Mouse (Mus musculus): ENCODE data around the gene Nkd1. TPM values are rescaled to one million over a fixed set of nuclear protein-coding genes. Genes with fewer than 3 reads are reported as not detected.

Gene Nkd1
- polyA plus RNA-seq, 1 experiment from 2014 or later, result 46.4 TPM

- H3K4me2 ChIP-seq (ENCODE audit: low read depth, low read length), result peak overlapping the region; percentile 14; the same call in 1 of the 2 replicates
- WGBS, result 22% methylated on average over 5 of the region's 5 CpGs
- 0 out of 2 replicates have a peak overlapping the region, but pooled peaks have one; percentile 15 for H3K9ac ChIP-seq (ENCODE audit: low read depth, low read length)
- 0 out of 2 replicates have a peak, but pooled peaks cover 4% of the 10 kb centered on the region for H3K27me3 ChIP-seq (replicated peaks; ENCODE audit: control insufficient read depth, insufficient read depth, low read length)
- H3K27ac ChIP-seq (replicated peaks; ENCODE audit: low read depth, low read length), result no peak overlapping the region
- H3K36me3 ChIP-seq (ENCODE audit: control insufficient read depth, insufficient read depth, low read length), result peaks cover 38% of the 10 kb centered on the region
- peak; percentile 55 for DNase-seq (ENCODE audit: low spot score)
- no peak overlapping the region for H3K4me3 ChIP-seq (ENCODE audit: low read depth, low read length)
- peaks cover 48% of the 10 kb centered on the region for H3K4me1 ChIP-seq (ENCODE audit: control insufficient read depth, insufficient read depth, low read length)
- no peaks in the 10 kb centered on the region for H3K9me3 ChIP-seq (ENCODE audit: control insufficient read depth, low read length)
- no peak for ATAC-seq (ENCODE audit: low read depth)
Observed at GRCm38 (mm10) chr8:88526296-88526695, 5.1 kb downstream of the Nkd1 start.

DNA sequence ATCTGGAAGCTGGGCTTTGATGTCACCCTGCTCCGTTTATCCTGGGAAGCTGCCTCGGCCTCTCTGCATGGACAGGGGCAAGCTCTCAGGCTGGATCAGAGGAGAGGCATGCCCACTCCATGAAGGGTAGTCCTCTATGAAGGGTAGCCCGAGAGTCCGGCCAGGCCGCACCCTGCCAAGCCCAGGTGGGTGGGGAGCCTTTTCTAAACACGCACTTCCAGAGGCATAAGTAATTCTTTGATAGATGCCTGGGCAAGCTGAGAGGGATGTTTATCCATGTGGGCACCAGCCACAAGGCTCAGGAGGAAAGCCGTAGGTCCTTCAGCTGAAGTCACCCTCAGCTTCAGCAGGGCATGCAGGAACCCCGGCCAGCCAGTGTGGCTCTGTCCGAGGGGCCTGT lies 7.0 kb downstream of the Nkd1 start:
- Histone ChIP-seq H3K9ac (ENCODE audit: low read depth, low read length) (no peak overlapping the region; the same call in 1 of the 2 replicates), H3K4me2 (ENCODE audit: low read depth, low read length) (no peak overlapping the region), H3K4me1 (ENCODE audit: control insufficient read depth, insufficient read depth, low read length) (peaks cover 39% of the 10 kb centered on the region), H3K27ac (replicated peaks; ENCODE audit: low read depth, low read length) (no peak overlapping the region), H3K27me3 (replicated peaks; ENCODE audit: control insufficient read depth, insufficient read depth, low read length) (no peaks in the 10 kb centered on the region), H3K36me3 (ENCODE audit: control insufficient read depth, insufficient read depth, low read length) (peaks cover 38% of the 10 kb centered on the region), H3K9me3 (ENCODE audit: control insufficient read depth, low read length) (no peaks in the 10 kb centered on the region), H3K4me3 (ENCODE audit: low read depth, low read length) (no peak overlapping the region)
- 78% methylated on average over 9 of the region's 9 CpGs for WGBS
- DNase-seq (ENCODE audit: low spot score) (no peak), ATAC-seq (ENCODE audit: low read depth) (no peak)

GRCm38 (mm10) chr8:88529798-88530197 lies 8.6 kb downstream of the Nkd1 start:
- peaks cover 23% of the 10 kb centered on the region for H3K4me1 ChIP-seq (ENCODE audit: control insufficient read depth, insufficient read depth, low read length)

DNA sequence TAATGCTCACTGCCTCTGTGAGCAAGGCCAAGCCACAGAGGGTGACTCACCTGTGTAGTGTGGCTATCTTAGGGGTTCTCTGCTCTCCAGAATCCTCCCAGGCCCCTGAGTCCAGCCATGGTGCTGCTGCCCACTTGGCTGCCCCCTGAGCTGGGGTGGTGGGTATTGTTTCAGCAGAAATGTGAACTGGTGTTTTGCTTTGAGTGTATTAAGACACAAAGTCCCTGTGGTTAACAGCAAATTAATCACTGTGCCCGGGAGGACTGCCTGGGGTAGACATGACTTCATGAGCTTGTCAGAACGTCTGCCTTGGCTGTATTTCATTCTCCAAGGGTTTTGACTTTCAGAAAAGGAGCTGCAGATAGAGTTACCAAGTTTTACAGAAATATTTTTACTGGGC lies 15.9 kb downstream of the Nkd1 start:
- Histone ChIP-seq H3K36me3 (ENCODE audit: control insufficient read depth, insufficient read depth, low read length) (0 out of 2 replicates have a peak, but pooled peaks cover 29% of the 10 kb centered on the region), H3K4me3 (ENCODE audit: low read depth, low read length) (no peak overlapping the region), H3K9ac (ENCODE audit: low read depth, low read length) (no peak overlapping the region), H3K27ac (replicated peaks; ENCODE audit: low read depth, low read length) (peak overlapping the region; percentile 65), H3K9me3 (ENCODE audit: control insufficient read depth, low read length) (no peaks in the 10 kb centered on the region), H3K4me1 (ENCODE audit: control insufficient read depth, insufficient read depth, low read length) (peaks cover 23% of the 10 kb centered on the region; the same call in 1 of the 2 replicates), H3K27me3 (replicated peaks; ENCODE audit: control insufficient read depth, insufficient read depth, low read length) (no peaks in the 10 kb centered on the region), H3K4me2 (ENCODE audit: low read depth, low read length) (no peak overlapping the region)
- no peak for DNase-seq (ENCODE audit: low spot score)
- 15% methylated on average over 2 of the region's 2 CpGs for WGBS
- no peak for ATAC-seq (ENCODE audit: low read depth)

More at GRCm38 (mm10) chr8:88529798-88530197, 8.6 kb downstream of the Nkd1 start:
- H3K27me3 ChIP-seq (replicated peaks; ENCODE audit: control insufficient read depth, insufficient read depth, low read length), result no peaks in the 10 kb centered on the region
- no peak overlapping the region for H3K4me3 ChIP-seq (ENCODE audit: low read depth, low read length)
- WGBS, result 79% methylated on average over 4 of the region's 4 CpGs
- no peak overlapping the region for H3K4me2 ChIP-seq (ENCODE audit: low read depth, low read length)
- ATAC-seq (ENCODE audit: low read depth), result no peak
- H3K9me3 ChIP-seq (ENCODE audit: control insufficient read depth, low read length), result no peaks in the 10 kb centered on the region
- peaks cover 38% of the 10 kb centered on the region for H3K36me3 ChIP-seq (ENCODE audit: control insufficient read depth, insufficient read depth, low read length)
- no peak for DNase-seq (ENCODE audit: low spot score)
- no peak overlapping the region for H3K27ac ChIP-seq (replicated peaks; ENCODE audit: low read depth, low read length)
- H3K9ac ChIP-seq (ENCODE audit: low read depth, low read length), result no peak overlapping the region

DNA sequence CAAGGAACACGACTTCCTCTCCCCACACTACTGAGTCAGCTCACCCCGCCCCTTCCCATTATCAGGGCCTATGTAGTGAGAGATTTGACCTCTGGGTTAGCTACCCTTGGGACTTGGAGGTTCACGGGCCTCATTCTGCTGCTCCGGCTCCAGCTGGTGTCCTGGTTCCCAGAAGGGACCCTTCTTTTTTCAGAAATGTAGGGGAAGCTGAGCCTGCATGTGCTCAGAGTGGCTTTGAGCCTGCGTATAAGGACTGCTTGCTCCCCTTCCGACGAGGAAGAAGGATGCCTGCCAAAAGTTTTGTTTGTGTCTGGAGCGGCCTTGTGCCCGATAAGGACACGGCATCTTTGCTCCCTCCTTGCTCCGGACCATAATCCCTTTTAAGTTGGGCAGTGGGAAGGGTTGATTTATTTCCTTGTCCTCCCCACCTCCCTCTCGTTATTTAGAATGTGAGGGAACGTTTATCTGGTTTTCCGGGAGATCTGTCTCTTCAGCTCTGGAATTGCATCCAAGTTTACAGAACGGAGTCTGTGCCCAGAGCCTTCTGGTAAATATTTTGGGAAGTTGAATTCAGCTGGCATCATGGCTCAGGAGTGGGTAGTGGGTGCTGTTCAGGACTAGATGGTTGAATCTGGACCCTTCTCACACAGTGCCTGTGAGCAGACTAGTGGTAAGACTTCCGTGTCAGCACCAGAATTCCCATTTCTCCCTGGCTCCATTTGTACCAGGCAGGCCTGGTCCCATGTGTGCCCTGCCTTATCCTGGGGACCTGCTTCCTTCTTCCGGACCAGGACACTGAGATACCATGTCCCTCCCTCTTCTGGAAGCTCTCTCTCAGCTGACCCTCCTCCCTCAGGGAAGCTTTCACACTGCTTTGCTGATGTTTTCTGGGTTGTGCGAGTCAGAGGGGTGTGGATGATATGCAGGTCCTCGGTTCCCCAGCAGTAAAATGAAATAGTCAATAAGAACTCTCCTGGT lies 17.1 kb downstream of the Nkd1 start:
- Histone ChIP-seq H3K9ac (ENCODE audit: low read depth, low read length) (0 out of 2 replicates have a peak overlapping the region, but pooled peaks have one; percentile 31), H3K4me1 (ENCODE audit: control insufficient read depth, insufficient read depth, low read length) (peaks cover 23% of the 10 kb centered on the region; the same call in 1 of the 2 replicates), H3K27ac (replicated peaks; ENCODE audit: low read depth, low read length) (peak overlapping the region; percentile 58), H3K4me3 (ENCODE audit: low read depth, low read length) (no peak overlapping the region), H3K9me3 (ENCODE audit: control insufficient read depth, low read length) (no peaks in the 10 kb centered on the region), H3K36me3 (ENCODE audit: control insufficient read depth, insufficient read depth, low read length) (peaks cover 34% of the 10 kb centered on the region; the same call in 1 of the 2 replicates), H3K27me3 (replicated peaks; ENCODE audit: control insufficient read depth, insufficient read depth, low read length) (no peaks in the 10 kb centered on the region), H3K4me2 (ENCODE audit: low read depth, low read length) (no peak overlapping the region)
- ATAC-seq (ENCODE audit: low read depth) (no peak), DNase-seq (ENCODE audit: low spot score) (no peak)
- WGBS, result 60% methylated on average over 19 of the region's 19 CpGs

GRCm38 (mm10) chr8:88538976-88539371 lies 17.8 kb downstream of the Nkd1 start:
- Histone ChIP-seq H3K9me3 (ENCODE audit: control insufficient read depth, low read length) (no peaks in the 10 kb centered on the region), H3K4me2 (ENCODE audit: low read depth, low read length) (no peak overlapping the region), H3K4me1 (ENCODE audit: control insufficient read depth, insufficient read depth, low read length) (peaks cover 23% of the 10 kb centered on the region; the same call in 1 of the 2 replicates), H3K4me3 (ENCODE audit: low read depth, low read length) (no peak overlapping the region), H3K9ac (ENCODE audit: low read depth, low read length) (no peak overlapping the region), H3K27me3 (replicated peaks; ENCODE audit: control insufficient read depth, insufficient read depth, low read length) (no peaks in the 10 kb centered on the region), H3K36me3 (ENCODE audit: control insufficient read depth, insufficient read depth, low read length) (peaks cover 38% of the 10 kb centered on the region; the same call in 1 of the 2 replicates), H3K27ac (replicated peaks; ENCODE audit: low read depth, low read length) (no peak overlapping the region)
- WGBS, result 77% methylated on average over 7 of the region's 7 CpGs
- DNase-seq (ENCODE audit: low spot score) (no peak), ATAC-seq (ENCODE audit: low read depth) (no peak)

GRCm38 (mm10) chr8:88539963-88540362 lies 18.8 kb downstream of the Nkd1 start:
- Histone ChIP-seq H3K27ac (replicated peaks; ENCODE audit: low read depth, low read length) (no peak overlapping the region), H3K27me3 (replicated peaks; ENCODE audit: control insufficient read depth, insufficient read depth, low read length) (no peaks in the 10 kb centered on the region), H3K9me3 (ENCODE audit: control insufficient read depth, low read length) (no peaks in the 10 kb centered on the region), H3K36me3 (ENCODE audit: control insufficient read depth, insufficient read depth, low read length) (peaks cover 37% of the 10 kb centered on the region; the same call in 1 of the 2 replicates), H3K4me3 (ENCODE audit: low read depth, low read length) (no peak overlapping the region), H3K4me2 (ENCODE audit: low read depth, low read length) (no peak overlapping the region), H3K9ac (ENCODE audit: low read depth, low read length) (no peak overlapping the region), H3K4me1 (ENCODE audit: control insufficient read depth, insufficient read depth, low read length) (peaks cover 33% of the 10 kb centered on the region)
- 81% methylated on average over 4 of the region's 4 CpGs for WGBS
- DNase-seq (ENCODE audit: low spot score), result no peak
- no peak for ATAC-seq (ENCODE audit: low read depth)

- H3K27ac ChIP-seq (replicated peaks; ENCODE audit: low read depth, low read length), result no peak overlapping the region
- peaks cover 32% of the 10 kb centered on the region for H3K4me1 ChIP-seq (ENCODE audit: control insufficient read depth, insufficient read depth, low read length)
- H3K9ac ChIP-seq (ENCODE audit: low read depth, low read length), result no peak overlapping the region
- H3K9me3 ChIP-seq (ENCODE audit: control insufficient read depth, low read length), result no peaks in the 10 kb centered on the region
- no peak overlapping the region for H3K4me3 ChIP-seq (ENCODE audit: low read depth, low read length)
- no peak for DNase-seq (ENCODE audit: low spot score)
- WGBS, result 83% methylated on average over 9 of the region's 9 CpGs
- ATAC-seq (ENCODE audit: low read depth), result no peak
- H3K27me3 ChIP-seq (replicated peaks; ENCODE audit: control insufficient read depth, insufficient read depth, low read length), result no peaks in the 10 kb centered on the region
- no peak overlapping the region for H3K4me2 ChIP-seq (ENCODE audit: low read depth, low read length)
- peaks cover 28% of the 10 kb centered on the region; the same call in 1 of the 2 replicates for H3K36me3 ChIP-seq (ENCODE audit: control insufficient read depth, insufficient read depth, low read length)
Observed at GRCm38 (mm10) chr8:88542596-88543213, 21.6 kb downstream of the Nkd1 start.
